Mouse (Mus musculus) ES-E14 (cell line): ENCODE results near the gene Esyt3.

Experiments used
- CHD2 ChIP-seq: IDR thresholded peaks from 2 replicates; pipeline ENCODE4 v1.6.1; 2014; ENCODE audit warnings: mild to moderate bottlenecking, low read depth, low read length, inconsistent platforms
- HCFC1 ChIP-seq: IDR thresholded peaks from 2 replicates; pipeline ENCODE4 v1.6.1; 2012; ENCODE audit warnings: low read length, inconsistent platforms, borderline replicate concordance; ENCODE audit not compliant: insufficient read depth
- MAFK ChIP-seq: IDR thresholded peaks from 2 replicates; pipeline ENCODE4 v1.6.1; 2014; ENCODE audit warnings: mild to moderate bottlenecking, low read depth, low read length, inconsistent platforms; ENCODE audit not compliant: insufficient read depth
- ZNF384 ChIP-seq: IDR thresholded peaks from 2 replicates; pipeline ENCODE4 v1.6.1; 2012; ENCODE audit warnings: low read depth, low read length, inconsistent platforms

DNA sequence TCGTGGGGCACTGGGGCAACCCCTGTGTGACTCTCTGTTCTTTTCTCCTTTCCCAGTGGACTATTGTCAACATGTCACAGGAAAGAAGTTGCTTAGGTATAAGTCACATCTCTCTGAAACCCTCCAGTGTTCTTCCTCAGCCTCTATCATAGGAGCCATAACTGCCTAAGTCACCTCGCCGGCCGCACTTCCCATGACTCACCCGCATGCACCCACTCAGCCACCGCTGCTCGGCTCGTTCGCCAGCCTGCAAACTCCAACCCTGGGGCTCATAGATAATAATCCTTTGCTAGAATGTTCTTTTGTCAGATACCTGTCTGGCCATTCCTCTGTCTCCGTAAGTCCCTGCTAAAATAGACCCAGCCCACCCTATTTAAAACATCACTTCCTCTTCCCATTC is 33.2 kb upstream of the Esyt3 start:
- TF ChIP-seq CHD2: no peak
- no peak for TF ChIP-seq HCFC1
- no peak for TF ChIP-seq MAFK
- no peak for TF ChIP-seq ZNF384
